Mouse (Mus musculus) liver, adult 2 months (tissue): ENCODE data around the gene H2al2a.
"Not testable (repeated sequence)": the region's sequence is repeated elsewhere in the genome, so short reads cannot be mapped to it uniquely, and the experiment has no call there.

ENCODE experiments used
- CTCF ChIP-seq: fragments of 200-500 bp; IDR thresholded peaks from 2 replicates; pipeline ENCODE4 v1.5.1; 2011; ENCODE audit warnings: low read depth, low read length, control low read depth
- POLR2A ChIP-seq: fragments of 200-500 bp; IDR thresholded peaks from 2 replicates; pipeline ENCODE4 v1.6.1; 2011; ENCODE audit warnings: low read length, control low read depth; ENCODE audit not compliant: insufficient read depth; ENCODE audit errors: extremely low read depth

DNA sequence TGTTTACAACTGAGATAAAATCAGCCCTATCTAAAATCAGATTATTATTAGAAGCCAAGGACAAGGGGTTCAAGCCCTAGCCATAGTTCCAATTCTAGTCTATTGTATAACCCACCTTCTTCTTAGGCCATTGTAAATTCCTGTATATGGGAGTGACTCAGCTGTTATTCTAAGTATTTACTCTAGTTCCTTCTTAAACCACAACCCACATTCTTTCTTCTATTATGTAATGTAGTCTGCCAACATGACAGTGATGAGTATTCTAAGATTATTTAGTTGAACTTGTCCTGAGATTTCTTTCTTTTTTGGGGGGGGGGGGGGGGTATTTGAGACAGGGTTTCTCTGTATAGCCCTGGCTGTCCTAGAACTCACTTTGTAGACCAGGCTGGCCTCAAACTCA is 19.1 kb downstream of the H2al2a start:
- not testable (repeated sequence) for TF ChIP-seq CTCF, POLR2A
